Mouse (Mus musculus) ovary, postnatal 36 days (tissue): Measurements from ENCODE around the gene Dlgap1.
A peak's percentile ranks its signal among the peaks of the same experiment; 100 is the strongest.

Experiments
- DNase-seq: peaks from one replicate; pipeline ENCODE4 v3.0.0; 2022; ENCODE audit warnings: low spot score, mixed read lengths

The Dlgap1 gene

DNA sequence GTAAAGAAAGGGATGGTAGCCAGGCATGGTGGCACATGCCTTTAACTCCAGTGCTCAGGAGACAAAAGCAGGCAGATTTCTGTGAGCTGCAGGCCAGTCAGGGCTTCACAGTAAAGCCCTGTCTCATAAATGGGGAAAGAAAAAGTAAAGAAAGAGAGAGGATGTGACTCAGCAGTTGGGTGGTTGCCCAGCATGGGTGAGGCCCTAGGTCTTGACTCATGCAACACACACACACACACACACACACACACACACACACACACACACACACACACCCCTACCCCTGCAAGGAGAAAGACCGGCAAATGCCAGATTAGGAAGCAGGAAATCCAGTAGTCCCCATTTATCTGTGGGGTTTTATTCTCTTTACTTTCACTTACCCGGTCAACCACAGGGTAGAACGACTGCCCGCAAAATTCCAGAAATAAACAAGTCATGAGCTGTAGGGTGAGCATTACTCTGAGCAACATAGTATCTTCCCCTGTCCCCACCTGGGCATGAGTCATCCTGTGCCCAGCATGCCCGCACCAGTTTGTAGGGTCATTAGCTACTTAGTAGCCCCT, 759.9 kb downstream of the Dlgap1 start:
- DNase-seq: peak; percentile 73

- DNase-seq: no peak
Measured at GRCm38 (mm10) chr17:70734728-70735127, 765.9 kb downstream of the Dlgap1 start.

- DNase-seq: no peak
Measured at GRCm38 (mm10) chr17:70735396-70735795, 766.5 kb downstream of the Dlgap1 start.

DNA sequence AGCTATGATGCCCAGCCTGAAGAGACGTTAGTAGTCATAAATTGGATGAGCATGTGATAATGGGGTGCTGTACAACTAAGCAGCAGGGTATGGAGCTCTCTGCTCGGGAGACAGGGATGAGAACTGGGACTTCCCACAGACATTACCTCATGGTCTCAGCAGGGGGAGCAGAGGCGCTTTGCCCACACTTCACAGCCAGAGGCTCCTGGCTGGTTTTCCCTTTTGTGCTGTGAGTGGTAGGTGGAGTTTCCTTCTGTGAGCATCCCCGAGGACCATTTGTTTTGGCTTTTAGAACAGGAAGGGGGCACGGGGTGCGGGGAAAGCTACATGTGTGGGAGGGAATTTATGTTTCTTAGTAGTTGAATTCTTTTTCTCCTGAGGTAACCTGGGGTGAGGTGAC, 768.6 kb downstream of the Dlgap1 start:
- DNase-seq: peak; percentile 69

DNA sequence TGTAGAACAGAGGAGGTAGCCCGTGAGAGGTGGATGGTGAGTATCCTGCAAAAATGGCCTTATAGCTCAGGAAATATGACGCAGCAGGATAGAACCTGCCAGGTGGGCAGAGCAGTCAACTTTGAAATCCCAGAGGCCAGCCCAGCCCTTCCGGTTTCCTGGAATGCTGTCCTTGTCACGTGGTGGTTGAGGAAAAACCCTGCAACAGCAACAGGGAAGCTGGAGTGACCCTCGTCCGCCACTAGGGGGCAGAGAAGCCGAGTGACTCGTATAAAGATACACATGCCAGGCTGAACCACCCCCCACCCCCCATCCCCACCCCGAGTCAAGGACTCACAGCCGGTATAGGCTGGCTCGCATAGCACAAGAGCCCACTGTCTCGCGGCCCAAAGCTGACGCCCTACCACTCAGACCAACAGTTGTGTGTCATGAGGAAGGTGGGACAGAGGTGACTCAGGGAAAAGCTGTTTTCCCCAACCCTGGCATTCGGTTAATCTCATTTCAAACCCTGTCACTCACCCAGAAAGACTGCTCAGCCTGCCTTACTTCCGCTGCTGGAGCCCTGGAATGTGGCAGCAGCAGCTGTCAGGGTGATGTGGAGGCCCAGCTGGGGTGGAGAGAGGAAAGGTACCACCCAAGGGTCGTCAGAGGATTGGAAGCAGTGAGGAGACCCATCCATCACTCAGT, 769.4 kb downstream of the Dlgap1 start:
- peak; percentile 88 for DNase-seq

GRCm38 (mm10) chr17:70739346-70739745, 770.5 kb downstream of the Dlgap1 start:
- DNase-seq: no peak

DNA sequence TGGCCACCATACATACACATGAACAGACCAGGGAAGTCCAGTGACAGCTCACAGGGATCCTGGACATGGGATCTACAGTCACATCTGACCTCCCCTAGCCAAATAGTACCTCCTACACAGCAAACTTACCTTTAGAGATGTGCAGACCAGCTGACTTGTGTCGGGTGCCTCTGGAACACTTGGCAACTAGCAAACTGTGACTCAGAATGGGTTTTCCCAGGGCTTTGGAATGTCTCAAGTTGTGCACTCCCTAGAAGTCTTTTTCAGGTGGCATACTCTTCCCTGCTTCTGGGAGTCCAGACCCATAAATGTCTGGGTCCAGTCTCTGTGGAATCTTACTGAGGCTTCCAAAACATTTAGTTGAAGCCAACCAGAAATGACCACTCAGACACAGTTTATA, 772.8 kb downstream of the Dlgap1 start:
- no peak for DNase-seq

DNA sequence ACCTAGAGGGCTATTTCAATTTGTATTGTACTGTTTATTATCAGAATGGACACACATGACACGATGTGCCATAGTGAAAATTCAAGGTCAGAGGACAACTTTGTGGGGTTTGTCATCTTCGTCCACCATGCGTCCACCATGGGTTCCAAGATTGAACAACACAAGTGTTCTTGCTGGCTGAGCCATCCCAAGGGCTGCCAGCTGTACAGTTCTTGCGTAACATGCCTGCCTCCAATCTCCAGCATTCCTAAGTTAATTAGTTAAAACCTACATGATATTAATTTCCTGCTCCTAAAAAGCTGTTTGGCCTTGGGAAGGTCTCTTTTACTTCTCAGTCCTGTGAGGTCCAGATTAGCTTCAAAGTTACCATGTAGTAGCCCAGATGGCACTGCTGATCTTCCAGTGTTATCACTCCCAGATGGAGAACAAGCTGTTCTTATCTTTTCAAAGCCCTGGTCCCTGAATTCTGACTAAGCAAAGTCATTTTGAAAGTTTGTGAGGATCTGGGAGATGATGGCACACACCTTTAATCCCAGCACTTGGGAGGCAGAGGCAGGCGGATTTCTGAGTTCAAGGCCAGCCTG, 775.8 kb downstream of the Dlgap1 start:
- no peak for DNase-seq

GRCm38 (mm10) chr17:70745385-70745784, 776.5 kb downstream of the Dlgap1 start:
- DNase-seq: no peak

GRCm38 (mm10) chr17:70746379-70747079, 777.7 kb downstream of the Dlgap1 start:
- no peak for DNase-seq

DNA sequence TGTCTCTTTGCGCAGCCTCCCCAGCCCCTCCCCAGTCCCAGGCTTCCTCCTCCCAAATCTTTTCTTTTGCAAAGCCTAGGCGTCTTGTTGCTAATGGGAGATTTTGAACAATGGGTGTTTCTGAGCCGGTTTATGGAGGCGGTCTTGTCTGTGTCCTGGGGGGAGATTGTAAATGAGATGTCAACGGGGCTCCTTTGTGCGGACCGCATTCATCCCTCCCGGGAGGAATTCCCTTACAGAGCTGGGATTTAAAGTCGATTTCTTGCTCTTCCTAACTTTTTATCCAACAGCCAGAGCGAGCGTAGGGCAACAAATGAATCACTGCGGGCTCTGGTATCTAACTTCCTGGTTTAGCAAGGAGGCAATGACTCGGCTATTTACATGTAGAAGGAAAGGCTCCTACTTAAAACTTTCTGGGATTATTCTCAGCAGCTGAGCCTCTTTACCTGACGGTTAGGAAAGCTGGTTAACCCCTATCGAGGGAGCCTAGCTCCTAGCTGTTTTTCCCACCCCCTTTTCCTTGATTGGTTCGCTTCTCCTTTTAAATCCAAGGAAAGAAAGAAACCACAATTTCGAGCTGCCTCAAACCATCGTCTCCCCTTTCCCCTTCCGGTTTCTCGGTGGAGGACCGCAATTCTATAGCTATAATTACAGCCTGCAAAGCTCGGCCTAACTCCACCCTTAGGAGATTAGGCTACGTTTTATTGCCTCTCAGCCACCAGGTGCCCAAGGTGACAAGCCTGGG, 779.0 kb downstream of the Dlgap1 start:
- peak; percentile 42 for DNase-seq

GRCm38 (mm10) chr17:70748476-70748830, 779.6 kb downstream of the Dlgap1 start:
- no peak for DNase-seq

DNA sequence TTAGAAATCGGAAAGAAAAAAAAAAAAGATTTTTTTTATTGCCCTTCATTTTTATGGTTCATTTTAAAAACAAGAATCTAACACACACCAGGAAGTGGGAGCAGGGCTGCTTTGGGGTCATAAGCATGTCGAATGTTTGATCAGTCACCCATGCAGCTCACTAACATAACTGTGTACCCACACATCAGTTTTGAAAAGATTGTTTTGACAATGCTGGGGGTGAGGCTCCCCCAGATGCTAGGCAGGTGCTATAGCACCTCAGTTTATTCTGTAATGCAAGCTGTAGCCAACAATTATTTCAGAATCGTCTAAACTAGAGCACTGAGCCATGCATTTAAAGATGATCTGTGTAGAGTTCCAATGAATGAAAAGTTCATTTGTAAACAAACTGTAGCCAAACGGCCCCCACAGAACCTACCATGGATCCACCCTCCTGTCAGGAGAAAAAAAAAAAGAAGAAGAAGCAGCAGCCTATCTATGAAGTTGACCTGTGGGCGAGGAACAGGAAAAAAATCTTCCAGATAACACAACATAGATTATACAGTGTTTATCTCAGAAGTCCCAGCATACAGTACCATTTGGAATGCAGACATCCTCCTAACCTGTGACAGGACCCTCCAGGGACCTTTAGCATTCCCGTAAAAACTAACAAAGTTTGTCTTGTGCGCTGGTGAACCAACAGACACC, 780.2 kb downstream of the Dlgap1 start:
- DNase-seq: no peak

- no peak for DNase-seq
Measured at GRCm38 (mm10) chr17:70750236-70751160, 781.6 kb downstream of the Dlgap1 start.

DNA sequence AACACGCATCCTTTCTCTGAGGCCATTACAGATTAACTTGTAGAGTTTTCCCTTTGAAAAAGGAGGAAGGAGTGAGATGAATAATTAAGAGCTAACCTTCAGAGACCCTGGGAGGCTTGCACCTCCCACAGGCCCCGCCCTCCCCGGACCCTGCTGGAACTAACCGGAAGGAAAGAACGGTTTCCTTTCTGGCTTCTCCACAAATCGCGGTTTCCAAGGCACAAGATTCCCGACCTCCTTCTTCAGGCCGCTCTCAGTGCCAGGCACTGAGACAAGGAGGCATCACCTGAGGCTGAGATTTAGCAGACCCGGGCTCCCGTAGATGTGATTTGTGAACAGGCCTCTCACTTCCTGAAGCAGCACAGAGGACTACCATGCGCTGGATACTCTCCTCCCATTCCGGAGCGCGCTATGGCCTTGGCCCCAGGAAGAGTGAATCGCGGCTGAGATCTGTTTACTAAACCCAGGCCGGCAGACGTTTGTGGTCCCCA, 782.3 kb downstream of the Dlgap1 start:
- DNase-seq: peak; percentile 67

DNA sequence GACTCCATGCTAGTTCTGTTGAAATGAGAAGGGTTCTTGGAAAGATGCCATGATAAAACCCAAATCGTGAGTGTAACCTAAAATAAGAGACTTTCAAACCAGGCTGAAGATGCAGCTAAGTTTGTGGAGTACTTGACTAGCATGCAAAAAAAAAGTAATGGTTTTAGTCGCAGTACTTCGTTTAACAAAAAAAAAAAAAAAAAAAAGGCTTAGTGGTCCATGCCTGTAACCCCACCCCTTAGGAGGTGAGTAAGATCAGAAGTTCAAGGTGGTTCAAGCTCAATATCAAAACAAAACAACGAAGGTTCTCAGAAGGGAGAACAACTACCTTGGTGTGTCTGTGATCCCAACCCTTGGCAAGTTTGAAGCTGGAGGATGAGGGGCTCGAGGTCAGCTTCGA, 782.8 kb downstream of the Dlgap1 start:
- no peak for DNase-seq

GRCm38 (mm10) chr17:70753444-70754032, 784.7 kb downstream of the Dlgap1 start:
- no peak for DNase-seq

- DNase-seq: no peak
Measured at GRCm38 (mm10) chr17:70754041-70754440, 785.2 kb downstream of the Dlgap1 start.

DNA sequence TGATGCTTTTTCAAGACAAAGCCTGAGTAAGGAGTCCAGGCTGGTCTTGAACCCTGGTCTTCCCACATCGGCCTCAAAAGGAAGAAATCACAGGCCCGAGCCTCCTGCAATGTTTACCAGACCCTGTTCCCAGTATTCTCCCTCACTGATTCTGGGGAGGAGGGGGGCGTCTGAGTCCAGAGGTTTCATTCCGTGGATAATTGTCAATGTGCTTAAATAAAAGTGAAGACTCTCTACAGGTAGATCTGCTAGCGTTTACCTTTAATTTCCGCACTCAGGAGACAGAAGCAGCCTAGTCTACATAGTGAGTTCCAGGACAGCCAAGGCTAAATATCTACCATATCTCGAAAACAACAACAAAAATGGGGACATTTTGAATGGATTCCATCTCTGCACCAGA, 785.8 kb downstream of the Dlgap1 start:
- DNase-seq: no peak

- peak; percentile 92 for DNase-seq
Measured at GRCm38 (mm10) chr17:70755039-70755668, 786.3 kb downstream of the Dlgap1 start.
